Mouse (Mus musculus): Measurements from ENCODE around the gene Slc2a10. TPM values are rescaled to one million over a fixed set of nuclear protein-coding genes. Genes with fewer than 3 reads are reported as not detected.
A peak's percentile ranks its signal among the peaks of the same experiment; 100 is the strongest.
"Not testable (repeated sequence)": the region's sequence is repeated elsewhere in the genome, so short reads cannot be mapped to it uniquely, and the experiment has no call there.

Gene Slc2a10
- total RNA-seq, 2 experiments from 2014 or later, result 1.3 to 1.6 TPM

- DNase-seq, result no peak
These were observed 4.8 kb upstream of the Slc2a10 start for GRCm38 (mm10) chr2:165498816-165499215.

GRCm38 (mm10) chr2:165509686-165510085 is 6.1 kb downstream of the Slc2a10 start:
- DNase-seq, result no peak

GRCm38 (mm10) chr2:165510466-165510865 is 6.9 kb downstream of the Slc2a10 start:
- no peak for DNase-seq

- not testable (repeated sequence) for DNase-seq
These were observed 7.4 kb downstream of the Slc2a10 start for GRCm38 (mm10) chr2:165510914-165511458.

- DNase-seq, result not testable (repeated sequence)
These were observed 7.9 kb downstream of the Slc2a10 start for GRCm38 (mm10) chr2:165511530-165511929.

- DNase-seq, result no peak
These were observed 8.8 kb downstream of the Slc2a10 start for GRCm38 (mm10) chr2:165512426-165512825.

GRCm38 (mm10) chr2:165512870-165513600 is 9.4 kb downstream of the Slc2a10 start:
- DNase-seq, result no peak

- no peak for DNase-seq
These were observed 11.7 kb downstream of the Slc2a10 start for GRCm38 (mm10) chr2:165515178-165515728.

GRCm38 (mm10) chr2:165525609-165526008 is 22.0 kb downstream of the Slc2a10 start:
- DNase-seq, result no peak

GRCm38 (mm10) chr2:165529106-165529505 is 25.5 kb downstream of the Slc2a10 start:
- no peak for DNase-seq

GRCm38 (mm10) chr2:165533789-165534188 is 30.2 kb downstream of the Slc2a10 start:
- DNase-seq, result no peak

GRCm38 (mm10) chr2:165540975-165541374 is 37.4 kb downstream of the Slc2a10 start:
- no peak for DNase-seq

GRCm38 (mm10) chr2:165542939-165543669 is 39.5 kb downstream of the Slc2a10 start:
- no peak for DNase-seq

- no peak for DNase-seq
These were observed 40.1 kb downstream of the Slc2a10 start for GRCm38 (mm10) chr2:165543670-165544016.

- no peak for DNase-seq
These were observed 42.1 kb downstream of the Slc2a10 start for GRCm38 (mm10) chr2:165545687-165546086.

GRCm38 (mm10) chr2:165546341-165546740 is 42.8 kb downstream of the Slc2a10 start:
- no peak for DNase-seq

- DNase-seq, result peak; percentile 23
These were observed 43.8 kb downstream of the Slc2a10 start for GRCm38 (mm10) chr2:165547410-165547809.

- DNase-seq, result no peak
These were observed 45.0 kb downstream of the Slc2a10 start for GRCm38 (mm10) chr2:165548627-165549026.

- DNase-seq, result not testable (repeated sequence)
These were observed 46.8 kb downstream of the Slc2a10 start for GRCm38 (mm10) chr2:165550410-165550809.

- DNase-seq, result no peak
These were observed 50.5 kb downstream of the Slc2a10 start for GRCm38 (mm10) chr2:165554066-165554465.

- DNase-seq, result no peak
These were observed 53.7 kb downstream of the Slc2a10 start for GRCm38 (mm10) chr2:165557278-165557677.

GRCm38 (mm10) chr2:165558916-165559315 is 55.3 kb downstream of the Slc2a10 start:
- DNase-seq, result no peak

Measured in gastrocnemius, postnatal 25 days (tissue).